Mouse (Mus musculus) MN1 (cell line): Measurements from ENCODE around the gene Prrt3.

ENCODE experiments used
- DNase-seq: peaks from one replicate; pipeline ENCODE4 v3.0.0-alpha.2; 2016; ENCODE audit warnings: low spot score

The Prrt3 gene

DNA sequence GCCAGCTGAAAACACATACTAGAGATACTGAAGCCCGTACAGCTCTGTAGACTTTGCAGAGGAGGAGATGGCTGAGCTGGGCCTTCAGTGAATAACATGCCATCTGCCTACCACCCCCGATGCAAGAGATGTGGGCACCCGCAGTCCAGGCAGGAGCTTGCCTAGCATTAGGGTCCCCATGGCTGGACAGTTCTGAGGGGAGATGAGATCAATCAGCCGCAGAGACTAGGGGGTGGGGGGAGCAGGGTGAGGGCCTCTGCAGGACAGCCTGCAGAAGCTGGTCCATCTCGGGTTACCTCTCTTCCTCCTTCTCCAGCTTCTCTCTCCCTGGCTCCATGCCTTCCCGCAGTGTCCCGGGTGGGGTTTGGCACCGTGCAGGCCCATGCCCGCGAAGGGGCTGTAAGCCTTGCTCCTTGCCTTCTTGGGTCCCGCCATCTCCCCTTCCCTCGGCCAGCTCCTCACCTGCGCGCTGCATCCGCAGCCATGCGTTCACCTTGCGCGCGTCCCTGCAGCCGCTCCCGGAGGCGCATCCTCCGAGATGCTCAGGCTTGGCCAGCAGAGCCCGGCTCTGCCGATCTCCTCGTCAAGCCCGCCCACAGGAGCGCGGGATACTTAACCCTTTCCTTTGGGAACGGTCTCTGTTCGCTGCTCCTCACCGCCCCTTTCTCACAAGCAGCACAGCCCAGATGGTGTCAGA, at the start of gene Prrt3:
Gene Prrt3 (minus strand): TSS at position 544 of the 697 bp plus-strand sequence.
- peak; percentile 67 for DNase-seq

GRCm38 (mm10) chr6:113543906-113544481, 42.3 kb upstream of the Prrt3 start:
- no peak for DNase-seq

DNA sequence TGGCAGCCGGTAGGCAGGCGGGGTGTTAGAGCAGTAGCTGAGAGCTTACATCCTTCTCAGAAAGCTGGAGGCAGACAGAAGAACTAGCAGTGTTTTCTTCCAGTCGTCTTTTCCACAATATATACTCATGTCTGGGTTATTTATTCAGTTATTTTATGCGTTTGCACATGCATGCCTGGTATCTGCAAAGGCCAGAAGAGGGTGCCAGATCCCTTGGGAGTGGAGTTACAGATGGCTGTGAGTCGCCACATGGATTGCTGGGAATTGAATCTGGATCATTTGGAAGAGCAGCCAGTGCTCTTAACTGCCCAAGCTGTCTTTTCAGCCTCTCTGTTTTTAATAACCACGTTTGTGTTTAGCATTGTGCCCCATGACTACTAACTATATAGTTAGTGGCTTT, 39.9 kb upstream of the Prrt3 start:
- no peak for DNase-seq

GRCm38 (mm10) chr6:113534886-113535285, 33.2 kb upstream of the Prrt3 start:
- no peak for DNase-seq

- peak; percentile 6 for DNase-seq
Measured at GRCm38 (mm10) chr6:113531840-113532404, 30.2 kb upstream of the Prrt3 start.

- DNase-seq: peak; percentile 89
Measured at GRCm38 (mm10) chr6:113530932-113531839, 29.5 kb upstream of the Prrt3 start, which contains the start of the genes Emc3 and Fancd2. Gene Emc3 (minus strand): TSS chr6:113531652. Gene Fancd2 (plus strand): TSS chr6:113531682.

GRCm38 (mm10) chr6:113523420-113523819, 21.7 kb upstream of the Prrt3 start:
- DNase-seq: no peak

GRCm38 (mm10) chr6:113522310-113522709, 20.6 kb upstream of the Prrt3 start:
- DNase-seq: no peak

DNA sequence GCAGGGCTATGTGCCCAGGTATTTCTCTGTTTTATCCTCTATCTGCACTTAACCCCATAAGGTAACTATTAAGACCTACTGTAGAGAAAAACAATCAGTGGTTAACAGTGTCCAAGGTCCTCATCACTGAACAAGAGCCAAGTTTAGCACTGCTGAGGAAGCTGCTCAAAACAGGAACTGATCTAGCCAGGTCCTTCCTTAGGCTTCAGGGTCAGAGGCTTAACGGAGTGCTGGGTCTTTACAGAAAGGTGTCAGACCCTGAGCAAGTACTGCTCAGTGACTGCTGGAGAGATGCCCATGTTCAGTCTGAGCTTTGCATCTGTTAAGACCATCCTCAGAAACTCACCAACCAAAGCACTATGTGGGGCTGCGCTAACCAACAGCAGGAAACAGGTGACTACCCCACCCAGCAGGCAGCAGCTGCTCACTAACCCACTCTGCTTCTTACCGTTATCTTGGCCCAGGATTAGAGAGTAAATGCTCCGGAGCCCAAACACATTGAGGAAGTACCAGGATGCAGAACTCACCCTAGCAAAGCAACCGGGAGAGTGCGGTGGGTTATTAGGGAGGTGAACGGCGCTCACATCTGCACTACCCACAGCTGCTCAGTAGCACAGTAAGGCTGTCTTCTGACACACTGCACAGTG, 15.8 kb upstream of the Prrt3 start:
- no peak for DNase-seq

GRCm38 (mm10) chr6:113514600-113514999, 12.9 kb upstream of the Prrt3 start:
- no peak for DNase-seq

- DNase-seq: no peak
Measured at GRCm38 (mm10) chr6:113513944-113514343, 12.2 kb upstream of the Prrt3 start.

DNA sequence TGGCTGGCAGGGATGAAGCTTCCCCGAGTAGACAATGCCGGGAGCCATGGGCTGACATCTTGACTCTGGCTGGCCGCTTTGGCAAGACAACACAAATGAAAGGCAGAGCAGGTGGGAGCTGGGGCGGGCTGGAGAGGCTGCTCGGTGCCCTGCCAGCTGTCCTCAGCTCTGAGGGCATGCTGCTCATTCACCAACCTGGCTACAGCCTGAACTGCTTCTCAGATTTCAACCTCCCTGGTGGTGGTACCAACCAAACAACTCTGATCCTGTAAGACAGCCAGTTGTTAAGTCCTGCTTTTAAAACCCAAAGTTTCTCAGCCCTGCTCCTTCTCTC, 7.2 kb upstream of the Prrt3 start:
- no peak for DNase-seq

- peak; percentile 49 for DNase-seq
Measured at GRCm38 (mm10) chr6:113508272-113508946, 6.7 kb upstream of the Prrt3 start.

- DNase-seq: no peak
Measured at GRCm38 (mm10) chr6:113507130-113507529, 5.4 kb upstream of the Prrt3 start.

DNA sequence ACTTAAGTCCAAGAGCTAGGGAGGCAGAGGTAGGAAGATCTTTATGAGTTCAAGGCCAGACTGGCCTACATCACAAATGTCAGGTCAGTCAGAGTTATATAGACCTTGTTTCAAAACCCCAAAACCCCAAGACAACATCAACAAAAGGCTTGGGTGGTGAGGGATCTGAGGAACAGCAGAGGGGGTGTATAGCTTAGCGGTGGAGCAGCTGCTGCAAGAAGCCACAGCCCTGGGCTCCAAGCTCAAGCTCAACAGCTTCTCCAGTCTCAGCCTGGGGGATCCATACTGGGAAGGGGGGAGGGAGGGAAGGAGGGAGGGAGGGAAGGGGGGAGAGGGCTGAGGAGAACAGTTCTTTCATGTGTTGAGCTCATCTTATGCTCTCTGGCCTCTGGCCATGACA, 4.0 kb upstream of the Prrt3 start:
- DNase-seq: no peak

DNA sequence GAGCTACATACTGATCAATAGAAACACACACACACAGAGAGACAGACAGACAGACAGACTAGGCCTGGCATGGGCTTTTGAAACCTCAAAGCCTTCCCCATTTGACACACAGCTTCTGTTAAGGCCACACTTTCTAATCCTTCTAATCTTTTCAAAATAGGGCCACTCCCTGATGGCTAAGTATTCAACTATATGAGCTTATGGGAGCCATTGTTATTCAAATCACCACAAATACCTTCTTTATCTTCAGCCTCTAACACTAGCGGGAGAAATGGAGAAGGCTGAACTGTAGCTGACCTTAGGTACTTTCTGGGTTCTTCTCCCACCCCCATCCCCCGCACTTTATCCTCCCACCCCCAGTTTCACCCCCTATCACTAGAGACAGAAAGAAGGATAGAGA, 1.1 kb upstream of the Prrt3 start:
- DNase-seq: no peak

- DNase-seq: no peak
Measured at GRCm38 (mm10) chr6:113499346-113499745, 2.4 kb downstream of the Prrt3 start.

GRCm38 (mm10) chr6:113495071-113495675, 6.6 kb downstream of the Prrt3 start:
- no peak for DNase-seq

DNA sequence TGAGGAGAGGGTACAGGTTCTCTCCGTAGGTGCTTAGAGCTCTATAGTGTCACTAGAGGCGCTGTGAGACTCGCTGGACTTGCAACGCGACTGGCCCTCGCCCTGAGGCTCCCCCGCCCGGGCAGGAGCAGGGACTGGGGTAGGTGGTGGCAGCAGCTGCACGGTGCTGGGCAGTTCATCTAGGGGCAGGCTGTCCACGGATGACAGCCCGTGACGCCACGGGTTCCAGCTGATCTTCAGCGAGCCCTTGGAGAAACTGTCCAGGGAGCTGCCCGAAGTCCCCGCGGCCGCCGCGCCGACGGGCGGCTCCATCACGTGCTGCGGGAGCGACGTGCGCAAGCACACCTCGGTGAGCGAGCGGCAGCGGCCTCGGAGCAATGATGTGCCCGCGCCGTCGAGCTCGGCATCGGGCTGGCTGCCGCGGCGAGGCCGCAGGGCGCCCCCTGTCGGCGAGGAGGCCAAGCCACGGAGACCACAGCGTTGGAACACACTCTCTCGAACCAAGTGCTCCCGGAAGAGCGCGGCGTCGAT, 7.4 kb downstream of the Prrt3 start:
- DNase-seq: no peak

DNA sequence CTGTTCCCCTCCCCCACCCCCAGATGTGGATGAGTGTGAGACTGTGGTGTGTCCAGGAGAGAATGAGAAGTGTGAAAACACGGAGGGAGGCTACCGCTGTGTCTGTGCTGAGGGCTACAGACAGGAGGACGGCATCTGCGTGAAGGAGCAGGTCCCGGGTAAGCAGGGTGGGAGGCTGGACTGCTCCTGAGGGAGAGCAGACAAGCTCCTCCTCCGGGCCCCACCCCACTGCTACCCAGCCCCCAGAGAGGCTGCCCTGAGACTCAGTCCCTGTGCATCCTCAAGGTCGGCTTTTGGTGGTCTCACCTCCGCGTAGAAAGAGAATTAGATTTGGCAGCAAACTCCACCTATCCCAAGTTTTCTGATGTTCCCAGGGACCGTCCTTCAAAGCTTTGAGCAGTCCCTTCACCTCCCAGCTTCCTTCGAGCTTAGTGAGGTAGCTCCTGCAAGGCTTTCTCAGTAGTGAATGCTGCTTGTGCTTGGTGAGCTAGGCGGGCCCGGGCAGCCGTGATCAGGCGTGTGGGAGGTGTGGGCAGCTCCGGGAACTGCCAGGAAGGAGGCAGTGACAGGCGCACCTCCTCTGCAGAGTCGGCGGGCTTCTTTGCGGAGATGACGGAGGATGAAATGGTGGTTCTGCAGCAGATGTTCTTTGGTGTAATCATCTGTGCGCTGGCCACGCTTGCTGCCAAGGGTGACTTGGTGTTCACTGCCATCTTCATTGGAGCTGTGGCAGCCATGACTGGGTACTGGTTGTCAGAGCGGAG, 9.4 kb downstream of the Prrt3 start:
- DNase-seq: no peak
